Mouse (Mus musculus): ENCODE results near the gene Lmf1.

GRCm38 (mm10) chr17:25644761-25645160, 65.9 kb downstream of the Lmf1 start:
- TF ChIP-seq GATA1 (IDR thresholded peaks at IDR 0.05; ENCODE audit: borderline replicate concordance, low read length) (no peak), FLI1 (IDR thresholded peaks at IDR 0.05; ENCODE audit: low read length) (no peak)

All from megakaryocyte, embryonic 14.5 days (primary cell).